Mouse (Mus musculus) E14TG2a.4 (cell line): ENCODE data around the gene Dusp5.

Experiments
- CTCF ChIP-seq: conservative IDR thresholded peaks from 2 replicates; pipeline ENCODE4 v1.5.1; 2014; ENCODE audit warnings: low read length
- NANOG ChIP-seq: IDR thresholded peaks from 2 replicates; pipeline ENCODE4 v1.6.1; 2014; ENCODE audit warnings: borderline replicate concordance, low read length, mixed read lengths
- POU5F1 ChIP-seq: IDR thresholded peaks from 2 replicates; pipeline ENCODE4 v1.6.1; 2014; ENCODE audit warnings: low read length, borderline replicate concordance

DNA sequence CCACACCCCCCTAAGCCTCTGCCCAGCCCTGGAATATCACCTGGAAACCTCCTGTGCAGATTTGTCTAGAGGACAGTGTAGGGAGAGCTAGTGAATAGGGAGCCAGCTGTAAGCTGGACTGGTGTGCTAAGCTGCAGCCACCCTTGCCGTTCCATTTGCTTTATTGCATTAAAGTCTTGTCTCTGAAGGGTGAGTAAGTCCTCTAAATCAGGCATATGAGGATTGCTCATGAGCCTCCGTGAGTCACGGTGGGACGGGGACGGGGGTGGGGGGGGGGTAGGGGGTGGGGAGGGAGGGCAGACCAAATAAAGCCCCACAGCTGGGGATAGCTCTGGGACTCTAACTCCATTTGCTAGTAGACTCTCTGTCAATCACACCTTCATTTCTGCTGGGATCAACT, 14.7 kb downstream of the Dusp5 start:
- TF ChIP-seq CTCF: no peak
- no peak for TF ChIP-seq POU5F1
- TF ChIP-seq NANOG: no peak
